Mouse (Mus musculus): ENCODE data around the gene Chmp2b.

DNA sequence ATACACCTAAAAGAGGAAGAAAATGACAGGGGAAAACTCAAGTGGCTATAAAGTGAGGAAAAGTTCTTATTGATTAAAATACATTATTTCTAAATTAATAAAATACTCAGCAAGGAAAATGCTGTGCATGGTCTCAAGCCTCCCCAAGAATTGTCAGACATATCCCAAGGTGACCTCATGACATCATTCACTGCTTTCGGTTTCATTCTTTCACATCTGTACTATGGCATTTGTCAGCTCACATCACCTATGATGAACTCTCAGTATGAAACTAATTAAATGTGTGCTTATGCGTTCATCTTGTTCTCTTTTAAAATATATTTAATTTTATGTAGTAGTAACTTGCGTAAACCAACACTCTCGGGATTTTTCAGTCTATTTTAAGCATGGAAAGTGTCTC, 38.3 kb upstream of the Chmp2b start:
- TF ChIP-seq TAL1 (conservative IDR thresholded peaks at IDR 0.05; ENCODE audit: low read depth, low read length), result no peak
- no peak for TF ChIP-seq CTCF (IDR thresholded peaks at IDR 0.05; ENCODE audit: low read depth, low read length)
- no peak for TF ChIP-seq GATA1 (IDR thresholded peaks at IDR 0.05; ENCODE audit: borderline replicate concordance, low read length)
